Mouse (Mus musculus): ENCODE results near the gene Cox8c. TPM values are rescaled to one million over a fixed set of nuclear protein-coding genes. Genes with fewer than 3 reads are reported as not detected.

Gene Cox8c
- polyA plus RNA-seq, 1 experiment: not detected

GRCm38 (mm10) chr12:102935892-102936291, 36.8 kb downstream of the Cox8c start:
- Histone ChIP-seq H3K36me3 (ENCODE audit: control insufficient read depth, insufficient read depth, low read length) (no peaks in the 10 kb centered on the region), H3K27me3 (replicated peaks; ENCODE audit: control insufficient read depth, insufficient read depth, low read length) (no peaks in the 10 kb centered on the region), H3K4me3 (ENCODE audit: insufficient read depth, low read depth, low read length) (no peak overlapping the region), H3K4me1 (ENCODE audit: control insufficient read depth, insufficient read depth, low read length) (no peaks in the 10 kb centered on the region), H3K27ac (ENCODE audit: insufficient read depth, low read depth, low read length) (no peak overlapping the region)
- no peak for DNase-seq
- WGBS: 19% methylated on average over 1 of the region's 1 CpGs
- no peak for TF ChIP-seq POLR2A (IDR thresholded peaks at IDR 0.05; ENCODE audit: low read depth, low read length)
- no peak for TF ChIP-seq CTCF (conservative IDR thresholded peaks at IDR 0.05; ENCODE audit: insufficient read depth, insufficient read length, low read depth, low read length)

- H3K4me1 ChIP-seq (ENCODE audit: control insufficient read depth, insufficient read depth, low read length): no peaks in the 10 kb centered on the region
- TF ChIP-seq POLR2A (IDR thresholded peaks at IDR 0.05; ENCODE audit: low read depth, low read length): no peak
- TF ChIP-seq CTCF (conservative IDR thresholded peaks at IDR 0.05; ENCODE audit: insufficient read depth, insufficient read length, low read depth, low read length): no peak
- DNase-seq: no peak
- H3K27ac ChIP-seq (ENCODE audit: insufficient read depth, low read depth, low read length): no peak overlapping the region
- no peaks in the 10 kb centered on the region for H3K36me3 ChIP-seq (ENCODE audit: control insufficient read depth, insufficient read depth, low read length)
- 89% methylated on average over 1 of the region's 1 CpGs for WGBS
- H3K27me3 ChIP-seq (replicated peaks; ENCODE audit: control insufficient read depth, insufficient read depth, low read length): peaks cover 2% of the 10 kb centered on the region; the same call in 1 of the 2 replicates
- H3K4me3 ChIP-seq (ENCODE audit: insufficient read depth, low read depth, low read length): no peak overlapping the region
Measured at GRCm38 (mm10) chr12:102945571-102945970, 46.5 kb downstream of the Cox8c start.

- no peak for DNase-seq
- WGBS: 23% methylated on average over 10 of the region's 10 CpGs
Measured at GRCm38 (mm10) chr12:102947826-102948225, 48.7 kb downstream of the Cox8c start.

GRCm38 (mm10) chr12:102948778-102949394, 49.8 kb downstream of the Cox8c start, which contains the start of gene Unc79:
Unc79 (plus strand) TSS chr12:102948859.
- H3K4me3 ChIP-seq (ENCODE audit: insufficient read depth, low read depth, low read length): peak within 1 kb of the TSS; percentile 34
- no peak within 1 kb of the TSS for H3K27ac ChIP-seq (ENCODE audit: insufficient read depth, low read depth, low read length)
- WGBS: under 1% methylated on average over 48 of the region's 48 CpGs
- H3K36me3 ChIP-seq (ENCODE audit: control insufficient read depth, insufficient read depth, low read length): no peaks in the 10 kb centered on the region
- H3K27me3 ChIP-seq (replicated peaks; ENCODE audit: control insufficient read depth, insufficient read depth, low read length): peaks cover 2% of the 10 kb centered on the region; the same call in 1 of the 2 replicates
- TF ChIP-seq POLR2A (IDR thresholded peaks at IDR 0.05; ENCODE audit: low read depth, low read length) (no peak), CTCF (conservative IDR thresholded peaks at IDR 0.05; ENCODE audit: insufficient read depth, insufficient read length, low read depth, low read length) (no peak)
- H3K4me1 ChIP-seq (ENCODE audit: control insufficient read depth, insufficient read depth, low read length): no peaks in the 10 kb centered on the region
- no peak for DNase-seq

More at GRCm38 (mm10) chr12:102947826-102948225, 48.7 kb downstream of the Cox8c start:
- Histone ChIP-seq H3K4me3 (ENCODE audit: insufficient read depth, low read depth, low read length) (no peak overlapping the region), H3K27me3 (replicated peaks; ENCODE audit: control insufficient read depth, insufficient read depth, low read length) (peaks cover 2% of the 10 kb centered on the region; the same call in 1 of the 2 replicates), H3K27ac (ENCODE audit: insufficient read depth, low read depth, low read length) (no peak overlapping the region), H3K4me1 (ENCODE audit: control insufficient read depth, insufficient read depth, low read length) (no peaks in the 10 kb centered on the region), H3K36me3 (ENCODE audit: control insufficient read depth, insufficient read depth, low read length) (no peaks in the 10 kb centered on the region)
- no peak for TF ChIP-seq POLR2A (IDR thresholded peaks at IDR 0.05; ENCODE audit: low read depth, low read length)
- no peak for TF ChIP-seq CTCF (conservative IDR thresholded peaks at IDR 0.05; ENCODE audit: insufficient read depth, insufficient read length, low read depth, low read length)

- H3K4me1 ChIP-seq (ENCODE audit: control insufficient read depth, insufficient read depth, low read length): no peaks in the 10 kb centered on the region
- peak; percentile 10 for DNase-seq
- under 1% methylated on average over 42 of the region's 42 CpGs for WGBS
- TF ChIP-seq POLR2A (IDR thresholded peaks at IDR 0.05; ENCODE audit: low read depth, low read length): no peak
- no peak for TF ChIP-seq CTCF (conservative IDR thresholded peaks at IDR 0.05; ENCODE audit: insufficient read depth, insufficient read length, low read depth, low read length)
- no peak overlapping the region for H3K27ac ChIP-seq (ENCODE audit: insufficient read depth, low read depth, low read length)
- peak overlapping the region; percentile 34 for H3K4me3 ChIP-seq (ENCODE audit: insufficient read depth, low read depth, low read length)
- peaks cover 2% of the 10 kb centered on the region; the same call in 1 of the 2 replicates for H3K27me3 ChIP-seq (replicated peaks; ENCODE audit: control insufficient read depth, insufficient read depth, low read length)
- H3K36me3 ChIP-seq (ENCODE audit: control insufficient read depth, insufficient read depth, low read length): no peaks in the 10 kb centered on the region
Measured at GRCm38 (mm10) chr12:102949395-102950208, 50.5 kb downstream of the Cox8c start.

Other genes starting within 250 kb of the Cox8c start
- gene Itpk1, start 194.4 kb upstream of the Cox8c start, polyA plus RNA-seq (2012; rRNA removed): 27.6 and 29.0 TPM in 2 replicates
- gene Moap1, start 155.7 kb upstream of the Cox8c start, polyA plus RNA-seq (2012; rRNA removed): 0.49 and 0.74 TPM in 2 replicates
- 2.2 and 2.9 TPM in 2 replicates for gene Tmem251, start 155.6 kb upstream of the Cox8c start, polyA plus RNA-seq (2012; rRNA removed)
- not detected in 2 replicates for gene Gm28051, start 141.6 kb upstream of the Cox8c start, polyA plus RNA-seq (2012; rRNA removed)
- gene Gon7, start 141.5 kb upstream of the Cox8c start, polyA plus RNA-seq (2012; rRNA removed): 9.3 and 10.4 TPM in 2 replicates
- 12.2 and 14.8 TPM in 2 replicates for gene Ubr7, start 141.3 kb upstream of the Cox8c start, polyA plus RNA-seq (2012; rRNA removed)
- 2.5 and 3.5 TPM in 2 replicates for gene Gm20604, start 140.6 kb upstream of the Cox8c start, polyA plus RNA-seq (2012; rRNA removed)
- gene Btbd7, start 20.8 kb upstream of the Cox8c start, polyA plus RNA-seq (2012; rRNA removed): 11.9 and 12.2 TPM in 2 replicates
- 0.03 and 0.13 TPM in 2 replicates for gene Unc79, start 49.5 kb downstream of the Cox8c start, polyA plus RNA-seq (2012; rRNA removed)

Measured in kidney, adult 2 months (tissue).